Mouse (Mus musculus) megakaryocyte, embryonic 14.5 days (primary cell): ENCODE results near the gene Arid5a.

Experiments used
- FLI1 ChIP-seq: IDR thresholded peaks from 2 replicates; pipeline ENCODE4 v1.6.1; 2012; ENCODE audit warnings: low read length, inconsistent platforms, mixed read lengths
- GATA1 ChIP-seq: IDR thresholded peaks from 3 replicates; pipeline ENCODE4 v1.6.1; 2012; ENCODE audit warnings: mixed read lengths, low read length, inconsistent platforms, borderline replicate concordance

GRCm38 (mm10) chr1:36306120-36306519 is 1.4 kb upstream of the Arid5a start:
- no peak for TF ChIP-seq GATA1
- TF ChIP-seq FLI1: no peak
